Mouse (Mus musculus) heart, postnatal 4 days (tissue): Measurements from ENCODE around the gene Ipo9. TPM values are rescaled to one million over a fixed set of nuclear protein-coding genes. Genes with fewer than 3 reads are reported as not detected.

Experiments
- DNase-seq: peaks from one replicate; pipeline ENCODE4 v3.0.0; 2021
- total RNA-seq, 2 experiments: library from RNA; stranded (reverse); gene quantifications; 2 replicates each; pipeline ENCODE4 v1.2.3; 2021

Ipo9 gene
- 100 to 1,000 TPM in 1 of 2 experiments, 10 to 100 TPM in 1; 95.5 to 116 TPM for total RNA-seq

DNA sequence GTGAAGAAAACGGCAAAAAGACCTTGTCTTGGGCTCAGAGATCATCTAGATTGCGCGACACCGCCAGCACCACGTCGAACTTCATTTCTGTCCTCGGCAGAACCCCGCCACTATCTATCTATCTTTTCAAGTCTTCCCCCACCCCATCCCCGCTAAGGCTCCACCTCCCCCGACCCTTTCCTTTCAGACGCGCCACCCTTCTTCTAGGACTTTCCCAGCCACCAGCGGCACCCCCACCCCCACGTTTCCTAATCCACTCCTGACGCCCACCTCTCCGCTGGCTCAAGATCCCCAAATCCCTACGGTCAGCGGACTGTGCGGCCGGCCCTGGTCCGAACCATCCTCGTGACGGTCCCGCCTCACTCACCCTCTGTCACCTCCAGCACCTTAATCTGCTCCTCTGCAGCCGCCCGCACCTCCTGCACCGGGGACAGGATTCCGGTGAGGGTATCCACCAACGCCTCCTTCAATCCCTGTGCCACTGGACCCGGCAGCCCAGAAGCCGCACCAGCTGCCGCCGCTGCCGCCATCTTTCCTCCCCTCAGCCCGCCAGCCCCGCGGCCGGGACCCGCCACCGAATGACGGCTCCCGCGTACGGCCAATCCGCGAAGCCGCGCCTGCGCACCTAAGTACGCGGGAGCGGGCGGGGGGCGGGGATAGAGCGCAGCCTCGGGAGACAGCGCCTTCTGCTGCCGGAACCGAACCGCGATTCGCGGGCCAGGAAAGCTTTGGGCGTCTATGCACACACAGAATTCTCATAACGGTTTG lies at the start of gene Ipo9:
TSS of gene Ipo9 (minus strand) at position 599 of the 768 bp plus-strand sequence.
- DNase-seq = peak; percentile 95

DNA sequence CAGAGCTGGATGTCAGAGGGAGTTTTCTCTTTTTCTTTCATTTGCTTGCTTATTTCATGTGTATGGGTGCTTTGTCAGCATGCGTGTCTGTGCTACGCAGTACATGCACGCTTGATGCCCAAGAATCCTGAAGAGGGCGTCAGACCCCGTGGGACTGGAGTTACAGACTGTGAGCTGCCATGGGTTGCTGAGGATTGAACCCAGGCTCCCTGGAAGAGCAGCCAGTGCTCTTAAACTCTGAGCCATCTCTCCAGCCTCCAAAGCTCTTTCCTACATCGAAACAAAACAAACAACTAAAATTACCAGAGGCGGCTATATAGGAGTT lies 45.2 kb upstream of the Ipo9 start:
- no peak for DNase-seq

DNA sequence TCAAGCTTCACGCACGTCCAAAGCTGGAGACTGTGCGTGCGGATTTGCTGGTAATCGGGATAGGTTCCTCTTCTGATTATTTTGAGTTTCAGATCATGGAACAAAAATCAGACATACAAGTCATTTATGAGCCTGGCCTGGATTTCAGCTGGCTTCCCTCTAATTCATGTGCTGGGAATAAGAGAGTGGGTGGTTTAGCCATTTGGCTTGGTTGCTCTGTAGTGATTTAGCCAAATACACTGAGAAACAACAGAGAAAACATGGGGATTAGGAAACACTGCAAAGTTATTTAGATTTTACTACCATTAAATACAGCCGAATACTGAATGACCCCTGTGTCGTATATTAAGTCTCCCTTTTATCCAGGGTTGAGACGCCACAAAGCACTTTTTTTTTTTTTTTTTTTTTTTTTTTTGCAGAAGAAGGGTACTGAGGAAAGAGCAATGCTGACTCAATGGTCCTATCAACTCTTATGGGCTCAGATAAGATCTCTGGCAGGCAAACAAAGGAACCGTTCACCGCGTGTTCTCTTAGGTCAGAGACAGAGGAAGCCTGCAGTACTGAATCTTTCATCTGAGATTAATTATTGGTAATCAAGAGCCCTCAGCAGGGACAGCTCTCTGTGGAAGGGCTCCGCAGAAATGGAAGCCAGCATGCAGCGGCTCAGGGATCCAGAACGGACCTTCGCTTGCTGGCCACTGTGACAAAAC lies 44.7 kb upstream of the Ipo9 start:
- DNase-seq = no peak

DNA sequence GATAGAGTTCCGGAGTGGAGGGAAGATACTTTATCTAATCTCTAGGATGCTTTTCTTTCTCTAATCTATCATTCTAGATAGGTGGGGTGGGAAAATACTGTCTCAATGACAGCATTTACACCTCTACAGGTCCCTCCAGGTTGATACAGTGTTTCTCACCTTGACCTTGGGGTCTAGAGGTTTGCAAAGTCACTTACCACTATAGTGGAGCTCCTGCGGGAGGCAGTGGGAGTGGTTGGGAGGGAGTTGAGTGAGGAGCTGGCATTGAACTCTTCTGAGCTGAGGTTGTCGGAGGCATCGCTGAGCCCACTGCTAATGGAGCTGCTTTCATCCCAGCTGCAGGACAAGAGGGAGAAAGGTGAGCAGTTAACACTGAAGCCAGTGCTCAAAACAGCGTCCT lies 42.2 kb upstream of the Ipo9 start:
- no peak for DNase-seq

DNA sequence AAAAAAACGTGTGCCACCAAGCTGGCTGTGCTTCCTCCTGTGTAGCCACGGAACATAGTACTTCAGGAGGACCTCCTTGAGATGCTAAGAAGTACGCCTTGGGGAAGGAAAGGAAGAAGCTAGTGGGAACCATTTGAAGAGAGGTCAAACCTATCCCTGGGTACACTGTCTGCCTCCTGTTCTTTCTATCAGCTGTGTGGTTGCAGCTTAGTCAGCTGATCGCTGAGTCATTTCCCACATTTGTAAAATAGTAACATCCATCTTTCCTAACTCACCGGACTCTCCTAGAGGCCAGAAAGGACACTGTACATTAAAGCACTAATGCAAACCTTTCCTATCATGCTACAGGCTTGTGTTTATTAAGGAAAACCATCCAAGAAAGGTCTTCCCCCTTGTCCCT lies 41.4 kb upstream of the Ipo9 start:
- no peak for DNase-seq

DNA sequence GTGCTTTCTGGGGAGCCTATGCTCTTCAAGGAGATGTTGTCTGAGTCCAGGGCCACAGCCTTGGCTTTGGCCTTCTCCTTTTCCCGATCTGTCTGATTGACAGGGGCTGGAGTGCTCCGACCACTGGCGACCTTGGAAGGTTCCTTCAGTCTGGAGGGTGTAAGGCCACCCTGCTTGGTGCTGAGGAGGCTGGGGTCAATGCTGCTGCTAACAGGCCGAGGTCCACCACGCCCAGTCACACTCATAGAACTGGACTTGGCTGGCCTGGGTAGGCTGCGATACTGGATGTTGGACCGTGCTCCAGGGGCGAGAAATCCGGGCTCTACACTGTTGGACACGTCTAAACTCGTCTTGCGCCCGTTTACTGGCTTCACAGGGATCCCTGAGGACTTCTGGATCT lies 40.2 kb upstream of the Ipo9 start:
- DNase-seq = no peak

DNA sequence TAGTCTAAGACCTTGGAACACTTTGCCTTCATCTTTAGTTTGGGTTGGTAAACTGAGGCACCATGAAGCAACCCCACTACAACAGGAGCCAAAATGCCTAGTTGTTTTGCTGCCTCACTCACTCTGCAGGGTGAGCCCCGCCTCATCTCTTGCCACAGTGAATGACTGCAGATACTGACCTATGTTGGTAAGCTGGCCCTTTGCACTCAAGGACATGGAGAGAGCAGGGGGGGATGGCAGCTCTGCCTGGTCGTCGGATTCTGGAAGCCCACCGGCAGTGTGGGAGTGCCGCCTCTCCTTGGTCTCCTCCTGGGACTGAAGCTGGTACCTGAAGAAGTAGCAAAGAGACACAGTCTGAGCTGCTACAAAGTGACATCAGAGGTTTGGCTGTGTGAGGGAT lies 37.2 kb upstream of the Ipo9 start:
- DNase-seq = no peak

DNA sequence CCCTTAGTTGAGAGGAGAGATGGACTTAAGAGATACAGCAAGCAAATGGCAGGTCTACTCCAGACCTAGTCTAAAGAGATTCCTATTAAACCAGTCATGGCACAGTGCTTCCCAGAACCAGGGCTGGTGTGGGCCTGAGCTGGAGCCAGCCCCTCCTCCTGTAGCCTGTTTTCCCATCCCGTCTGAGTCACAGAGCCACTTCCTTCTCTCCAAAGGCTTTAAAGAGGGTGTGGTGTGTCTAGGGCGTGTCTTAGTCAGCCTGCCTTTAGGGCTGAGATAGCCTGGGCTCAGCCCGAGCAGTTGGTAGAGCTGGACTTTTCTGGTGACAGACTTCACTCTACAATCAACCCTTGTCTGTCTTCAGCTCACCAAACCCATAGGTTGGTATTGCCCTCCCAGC lies 36.6 kb upstream of the Ipo9 start:
- DNase-seq = no peak

DNA sequence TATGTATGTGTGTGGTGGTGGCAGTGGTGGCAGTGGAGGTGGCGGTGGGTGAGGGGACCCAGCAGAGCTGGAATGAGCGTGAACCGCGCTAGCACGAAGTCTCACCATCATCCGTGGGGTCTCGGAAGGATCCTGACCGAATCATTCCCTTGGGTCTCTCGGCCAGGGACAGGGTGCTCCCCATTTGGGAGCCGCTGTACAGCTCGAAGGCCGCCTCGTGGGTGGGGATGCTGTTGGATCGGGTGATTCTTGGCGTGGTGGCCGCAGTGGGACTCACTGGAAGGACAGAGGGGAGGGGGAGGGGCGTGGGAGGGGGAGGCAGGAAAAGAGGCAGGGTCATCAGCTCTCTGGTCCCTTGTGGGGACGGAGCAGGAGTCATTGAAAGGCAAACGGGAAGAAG lies 35.4 kb upstream of the Ipo9 start:
- no peak for DNase-seq

DNA sequence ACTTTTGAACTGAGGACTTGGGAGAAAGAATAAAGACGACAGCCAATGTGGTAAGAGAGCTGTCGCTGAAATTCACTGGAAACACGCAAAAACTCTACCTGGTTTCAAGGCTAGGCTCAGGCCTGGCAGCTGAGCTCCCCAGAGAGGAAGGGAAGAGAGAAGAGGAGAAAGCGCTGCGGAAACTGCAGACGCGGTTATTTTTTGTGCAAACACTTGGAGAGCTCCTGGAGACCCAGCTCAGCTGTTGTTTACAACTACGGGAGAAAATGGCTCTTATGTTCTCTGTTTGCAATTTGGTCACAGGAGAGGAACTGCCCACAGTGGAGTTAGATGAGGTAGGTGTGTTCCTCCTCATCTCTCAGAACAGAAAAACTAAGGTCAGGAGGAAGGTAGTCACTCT lies 32.4 kb upstream of the Ipo9 start:
- DNase-seq = no peak

DNA sequence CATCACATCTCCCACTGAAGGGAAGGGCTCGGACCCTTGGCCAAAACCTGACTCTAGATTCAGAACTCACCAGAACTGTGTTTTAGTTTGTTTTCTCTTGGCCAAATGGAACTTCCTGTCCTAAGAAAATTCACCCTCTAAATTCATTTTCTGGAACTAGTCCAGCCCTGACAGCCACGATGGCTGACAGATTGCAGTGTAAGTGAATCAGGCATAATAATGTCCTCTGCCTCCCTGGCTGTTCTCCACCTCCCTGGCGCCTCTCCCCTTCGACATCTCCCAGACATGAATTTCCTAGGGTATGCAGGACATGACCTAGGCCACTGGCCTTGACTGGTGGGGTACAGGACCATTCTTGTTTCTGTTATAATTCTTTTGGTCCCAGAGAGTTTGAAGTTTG lies 32.0 kb upstream of the Ipo9 start:
- no peak for DNase-seq

DNA sequence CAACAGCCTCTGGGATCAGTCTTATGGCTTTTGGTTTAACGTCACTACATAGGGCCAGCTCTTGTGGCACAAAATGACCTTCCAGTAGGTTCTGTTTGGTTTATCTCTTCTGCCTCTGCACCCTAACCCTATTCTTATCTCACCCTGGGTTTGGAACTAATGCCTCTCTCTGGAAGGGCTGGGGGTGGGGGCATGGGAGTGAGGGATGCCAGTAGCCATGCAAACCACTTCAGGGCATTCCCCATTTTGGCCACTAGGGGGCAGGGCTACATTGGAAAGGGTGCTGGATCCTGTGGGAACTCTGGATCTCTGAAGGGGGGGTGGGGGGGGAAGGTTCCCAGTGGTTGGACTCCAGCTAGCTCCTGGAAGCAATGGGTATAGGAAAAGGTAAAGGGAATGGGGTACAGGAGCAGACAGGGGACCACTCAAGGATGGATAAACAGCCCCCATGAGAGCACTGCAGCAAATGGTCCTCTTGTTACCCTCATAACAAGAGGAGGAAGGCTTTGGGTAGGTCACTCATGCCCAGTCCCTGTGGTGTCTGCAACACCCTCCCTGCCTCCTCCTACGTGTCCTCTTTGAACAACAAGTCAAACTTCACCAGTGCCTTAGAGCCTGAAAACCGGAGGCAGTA lies 30.9 kb upstream of the Ipo9 start:
- peak; percentile 90 for DNase-seq

DNA sequence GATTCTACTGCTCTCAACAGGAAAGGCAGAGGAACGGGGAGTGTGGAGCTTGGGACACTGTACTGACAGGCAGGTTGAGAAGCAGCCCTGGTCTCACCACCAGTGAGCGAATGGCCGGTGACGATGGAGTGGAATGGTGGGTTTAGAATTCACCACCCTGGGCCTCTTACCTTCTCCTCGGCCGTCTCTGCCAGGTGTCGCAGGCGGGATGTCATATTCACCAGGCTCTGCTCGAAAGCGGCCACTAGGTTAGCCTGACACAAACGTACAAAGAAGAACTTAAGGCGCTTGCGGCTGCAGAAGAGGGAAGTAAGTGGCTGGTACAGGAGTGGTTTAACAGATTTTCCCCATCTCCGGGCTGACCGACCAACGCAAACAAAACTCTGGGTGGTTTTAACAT lies 30.2 kb upstream of the Ipo9 start:
- no peak for DNase-seq

DNA sequence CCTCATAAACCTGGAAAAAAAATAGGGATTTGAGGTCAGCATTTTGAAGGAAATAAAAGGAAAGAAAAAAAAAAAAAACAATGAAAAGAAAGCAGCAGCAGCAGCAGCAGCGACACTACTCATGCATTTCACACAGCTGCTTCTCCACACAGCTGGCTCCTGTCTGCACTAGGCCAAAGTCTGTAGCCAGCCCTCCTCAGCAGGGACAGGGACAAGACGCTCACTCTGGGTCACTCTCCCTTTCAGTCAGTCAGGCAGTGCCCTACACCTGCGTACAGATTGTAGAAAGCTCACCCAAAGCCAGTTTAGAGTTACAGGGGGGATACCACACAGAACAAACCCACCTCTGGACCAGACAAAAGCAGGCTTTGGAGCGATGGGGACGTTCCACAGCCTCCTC lies 27.6 kb upstream of the Ipo9 start:
- no peak for DNase-seq

DNA sequence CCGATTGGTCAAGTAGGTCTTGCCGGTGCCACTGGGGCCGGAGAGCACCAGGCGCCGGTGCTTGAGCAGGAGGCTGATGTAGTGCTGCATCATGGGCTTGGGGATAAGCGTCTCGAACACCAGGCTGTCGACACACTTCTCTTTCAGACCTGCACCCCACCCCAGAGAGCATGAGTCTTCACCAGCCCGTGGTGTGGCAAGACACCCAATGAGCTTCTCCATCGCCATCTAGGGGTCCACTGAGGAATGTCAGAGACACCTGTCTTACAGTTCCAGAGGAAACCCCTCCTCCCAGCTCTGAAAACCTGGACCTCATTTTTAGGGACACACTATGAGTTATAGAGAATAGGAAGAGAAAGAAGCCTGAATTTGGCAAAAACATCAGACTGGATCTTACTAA lies 22.0 kb upstream of the Ipo9 start:
- DNase-seq = peak; percentile 41

DNA sequence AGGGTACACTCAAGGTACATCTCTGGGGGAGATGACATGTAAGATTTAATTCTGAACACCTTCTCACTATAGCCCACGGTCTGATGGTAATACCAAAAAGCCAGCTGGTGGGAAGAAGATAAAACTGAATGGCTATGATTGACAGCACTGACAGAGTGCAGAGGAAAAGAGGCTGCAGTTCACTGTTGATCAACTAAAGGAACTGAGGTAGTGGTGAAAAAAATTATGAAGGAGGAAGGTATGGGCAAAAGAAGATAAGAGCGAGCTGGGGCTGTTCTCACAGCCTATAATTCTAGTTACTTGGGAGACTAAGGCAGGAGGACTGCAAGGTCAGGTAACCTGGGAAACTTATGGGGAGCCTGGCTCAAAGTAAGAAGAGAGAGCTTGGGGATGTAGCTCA lies 21.1 kb upstream of the Ipo9 start:
- no peak for DNase-seq

DNA sequence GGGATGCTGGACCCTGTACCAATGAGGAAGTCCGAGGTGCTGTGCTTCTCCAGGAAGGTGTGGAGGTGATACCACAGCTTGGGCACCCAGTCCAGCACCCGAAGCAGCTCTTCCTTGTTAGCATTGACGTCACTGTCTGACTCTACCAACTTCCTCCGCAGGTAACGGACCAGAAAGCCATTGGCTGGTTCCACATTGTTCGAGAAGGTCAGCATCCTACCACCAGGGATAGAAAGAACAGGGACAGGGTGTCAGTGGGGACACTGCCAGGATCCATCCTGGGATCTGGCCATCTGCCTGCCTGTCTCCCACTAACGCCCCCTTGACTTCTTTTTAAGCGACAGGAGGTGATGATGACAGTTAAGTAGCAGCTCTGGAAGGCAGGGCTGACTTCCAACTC lies 19.6 kb upstream of the Ipo9 start:
- no peak for DNase-seq

DNA sequence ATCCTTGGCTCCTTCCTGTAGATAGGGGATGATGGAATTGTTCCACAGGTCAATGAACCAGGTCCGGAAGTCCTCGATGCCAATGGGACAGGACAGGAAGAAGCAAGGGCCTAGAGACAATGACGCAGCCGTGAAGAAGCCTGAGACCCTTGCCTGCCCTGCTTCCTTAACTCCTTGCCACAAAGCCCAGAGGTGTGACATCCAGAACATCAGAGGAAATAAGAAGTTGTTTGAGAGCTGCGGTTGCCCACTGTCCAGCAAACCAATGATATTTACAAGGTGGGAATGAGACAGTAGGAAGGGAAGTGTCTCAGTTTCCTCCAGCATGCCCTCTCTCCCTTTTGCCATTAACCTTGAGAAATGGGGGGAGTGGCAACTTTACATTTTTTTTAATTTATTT lies 18.6 kb upstream of the Ipo9 start:
- no peak for DNase-seq

DNA sequence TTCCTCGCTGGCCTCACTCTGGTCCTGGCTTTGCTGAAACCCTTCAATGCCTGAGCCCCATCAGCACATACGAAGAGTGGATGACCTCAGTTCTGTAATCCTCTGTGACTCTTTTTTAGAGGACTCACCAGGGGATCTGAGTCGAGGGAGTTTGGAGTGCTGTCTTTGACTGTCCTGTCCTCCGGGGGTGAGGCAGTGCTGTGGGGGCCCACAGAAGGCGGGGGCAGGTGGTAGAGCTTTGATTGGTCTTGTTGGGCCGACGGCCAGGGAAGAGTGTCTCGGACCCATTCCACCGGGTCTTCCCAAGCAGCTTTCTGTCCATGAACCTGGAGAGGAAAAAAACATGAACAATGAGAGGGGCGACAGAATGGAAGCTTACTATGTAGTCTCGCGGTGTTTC lies 13.2 kb upstream of the Ipo9 start:
- no peak for DNase-seq

DNA sequence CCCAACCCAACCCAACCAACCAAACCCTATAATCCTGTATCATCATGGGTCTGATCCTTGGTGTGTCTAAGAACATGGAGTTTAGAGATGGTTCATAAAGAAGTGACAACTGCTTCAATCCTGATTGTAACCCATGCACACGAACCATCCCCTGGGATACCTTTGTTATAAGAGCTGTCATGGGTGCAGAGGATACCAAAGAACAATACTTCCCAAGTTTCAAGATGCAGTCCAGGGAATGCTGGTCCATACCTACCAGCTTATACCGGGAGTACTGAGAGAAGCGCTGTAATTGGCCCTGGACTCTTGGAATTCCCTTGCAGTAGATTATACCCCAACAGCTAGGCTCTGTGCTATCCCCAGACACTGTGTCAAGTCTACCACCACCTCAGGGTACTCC lies 11.6 kb upstream of the Ipo9 start:
- no peak for DNase-seq

DNA sequence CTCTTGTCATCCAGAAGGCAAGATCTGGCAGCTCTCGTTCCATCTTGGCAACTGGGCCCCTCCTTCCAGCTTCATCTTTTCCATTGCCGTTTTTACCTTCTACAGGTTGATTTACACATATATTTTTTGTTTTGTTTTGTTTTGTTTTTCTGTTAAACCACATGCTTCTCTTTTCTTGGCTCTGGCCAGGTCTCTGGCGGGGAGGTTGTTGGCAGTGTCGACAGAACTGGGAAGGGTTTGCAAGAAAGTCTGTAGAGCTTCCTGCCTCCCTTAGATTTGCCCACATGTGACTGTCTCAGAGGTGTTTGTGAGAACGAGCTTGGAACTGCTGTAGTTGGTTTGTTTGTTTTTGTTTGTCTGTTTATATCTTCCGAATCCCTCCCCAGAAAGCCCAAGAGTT lies 10.7 kb upstream of the Ipo9 start:
- DNase-seq = no peak

DNA sequence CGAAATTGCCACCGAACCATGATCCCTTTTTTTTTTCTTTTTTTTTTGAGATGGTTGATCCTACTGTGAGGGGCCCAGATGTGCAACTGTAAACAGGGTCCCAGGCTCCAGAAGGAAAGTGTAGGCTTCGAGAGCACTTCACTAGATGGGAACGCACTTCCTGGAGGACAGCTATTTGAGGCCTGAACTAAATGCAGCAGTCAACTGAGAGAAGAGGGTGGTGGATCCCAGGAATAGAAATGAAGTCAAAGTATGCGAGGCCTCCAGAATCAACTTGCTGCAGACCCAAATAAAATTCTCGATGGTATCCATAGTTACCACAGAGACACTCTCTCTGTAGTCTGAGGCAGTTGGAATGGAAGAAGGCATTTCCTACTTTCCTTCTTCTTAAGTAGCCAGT lies 8.5 kb upstream of the Ipo9 start:
- DNase-seq = no peak

DNA sequence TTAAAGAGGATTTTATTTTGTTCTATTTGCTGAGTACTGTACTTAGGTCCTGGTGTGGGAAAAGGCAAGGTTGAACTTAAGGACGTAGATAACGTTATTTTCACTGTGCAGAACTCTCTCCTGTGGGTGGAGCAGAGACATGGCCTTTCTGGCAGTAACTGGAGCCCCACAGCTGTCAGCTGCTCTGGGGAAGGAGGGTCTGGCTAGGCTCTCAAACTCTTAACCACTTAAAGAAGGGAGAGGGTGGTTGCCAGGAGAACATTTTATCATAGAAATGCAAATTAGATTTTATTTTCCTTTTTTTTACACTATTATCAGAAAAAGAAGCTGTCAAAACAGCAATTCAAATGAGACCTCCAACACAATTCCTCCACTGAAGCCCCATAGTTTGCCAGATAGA lies 5.5 kb upstream of the Ipo9 start:
- DNase-seq = peak; percentile 36

DNA sequence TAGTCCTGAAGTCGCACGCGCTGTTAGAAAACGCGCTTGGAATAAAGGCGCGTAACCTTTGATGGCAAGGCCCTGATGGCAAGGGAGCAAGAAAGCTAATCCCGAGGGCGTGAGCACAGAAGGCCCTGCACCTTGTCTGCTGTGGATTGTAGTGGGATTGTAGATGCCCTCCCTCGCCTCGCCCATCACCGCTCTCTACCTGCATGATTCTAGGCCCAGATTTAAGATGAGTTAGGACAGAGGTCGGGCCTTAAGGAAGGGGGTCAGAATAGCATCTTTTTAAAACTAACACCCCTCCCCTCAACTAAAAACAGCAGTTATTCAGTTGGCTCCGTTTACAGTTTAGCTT lies 344 bp upstream of the Ipo9 start:
- DNase-seq = no peak
